Comparison of ENCODE assay signal across 8 mouse cellular contexts in the genomic region with DNA sequence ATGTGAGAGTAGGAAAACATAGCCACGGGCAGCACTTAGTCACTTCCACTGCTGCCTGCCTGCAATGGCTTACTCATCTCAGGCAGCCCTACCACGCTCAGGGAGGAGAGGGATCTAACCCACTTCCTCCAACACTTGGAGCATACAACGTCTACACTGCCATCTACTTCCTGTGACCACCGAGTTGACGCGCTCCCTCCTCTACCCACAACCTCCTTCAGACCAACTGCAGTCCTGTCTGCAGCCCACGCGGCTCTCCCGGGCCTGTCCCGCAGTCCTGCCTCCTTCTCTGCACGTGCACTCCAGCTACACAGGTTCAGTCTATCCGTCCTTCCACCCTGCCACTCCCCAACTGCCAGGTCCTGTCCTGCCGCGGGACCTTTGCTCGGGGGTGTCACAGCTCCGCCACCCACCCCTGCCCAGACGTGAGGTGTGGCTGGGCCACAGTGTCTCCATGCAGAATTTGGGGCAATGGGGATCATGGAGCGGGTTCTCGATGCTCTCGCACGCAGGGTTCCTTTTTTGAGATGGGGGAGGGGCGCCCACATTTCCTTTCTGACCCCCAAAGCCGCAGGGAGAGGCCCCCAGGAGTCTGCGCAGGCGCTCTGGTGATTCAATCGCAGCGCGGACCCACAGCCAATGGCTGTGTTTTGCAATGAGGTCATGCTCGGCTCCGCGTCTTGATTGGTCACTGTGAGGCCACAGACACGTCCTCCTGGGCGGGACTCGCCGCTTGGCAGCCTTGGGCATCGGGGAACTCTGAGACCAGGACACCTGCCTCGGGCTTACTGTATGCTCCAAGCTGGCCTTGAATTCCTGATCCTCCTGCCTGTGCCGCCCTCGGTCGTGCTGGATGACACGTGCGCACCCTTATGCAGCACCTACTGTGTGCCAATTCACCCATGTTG. TPM values are rescaled to one million over a fixed set of nuclear protein-coding genes. Genes with fewer than 3 reads are reported as not detected.
DNase-seq lines count a peak whose midpoint lies in the region; ATAC-seq and TF ChIP-seq lines count a peak whose summit lies in the region.

No protein-coding gene starts in this region.

- in situ Hi-C loops in Patski (cut with MboI; ENCODE audit: low pct_unique_long_range_greater_than_20kb): loop anchor here (5.0 kb wide), 1 partner anchor 35 kb away; no protein-coding TSS in a partner anchor

- CTCF ChIA-PET in Patski (lab: Charles Lee): interaction anchor here (1.2 kb wide), 1 partner anchor 9 kb away, joined by 3 read pairs; no protein-coding TSS in a partner anchor

- peak overlapping the region; percentile 95 for H3K27ac ChIP-seq in hindbrain, embryonic 13.5 days

- peak overlapping the region; percentile 89 for H3K9ac ChIP-seq in hindbrain, embryonic 13.5 days

- H3K4me1 ChIP-seq in hindbrain, embryonic 13.5 days (replicated peaks): peaks cover 63% of the 10 kb centered on the region

- H3K4me2 ChIP-seq in hindbrain, embryonic 13.5 days: peak overlapping the region; percentile 95

- peaks cover 6% of the 10 kb centered on the region for H3K27me3 ChIP-seq in Patski
- H3K27me3 ChIP-seq in hindbrain, embryonic 13.5 days: peaks cover 33% of the 10 kb centered on the region

- peak overlapping the region; percentile 57 for H3K4me3 ChIP-seq in hindbrain, embryonic 13.5 days

- H3K36me3 ChIP-seq in hindbrain, embryonic 13.5 days: no peaks in the 10 kb centered on the region

- POLR2A ChIA-PET in Patski (lab: Charles Lee): no interaction called here

- DNase-seq in Patski (ENCODE audit: low read depth, low spot score): peak; percentile 59
- peak; percentile 96 to 97 for DNase-seq in cerebellum, postnatal 14 days
- peak; percentile 96 to 97 for DNase-seq in frontal cortex, postnatal 14 days (ENCODE audit: low spot score in 2 of 2)
- peak; percentile 81 to 86 for DNase-seq in layer of hippocampus, postnatal 25 days (ENCODE audit: extremely low spot score in 1 of 2, low spot score in 1 of 2)
- peak; percentile 96 for DNase-seq in lung, postnatal 25 days (ENCODE audit: low spot score)
- DNase-seq in retina, embryonic 14.5 days (ENCODE audit: low spot score): peak; percentile 97
- DNase-seq in thymus, postnatal 4 days: peak; percentile 96

- TF ChIP-seq CTCF in Patski (IDR thresholded peaks at IDR 0.05): no peak

- ATAC-seq in Patski: peak; percentile 92
- ATAC-seq in hindbrain, embryonic 13.5 days (ENCODE audit: low FRiP score): peak; percentile 92

- no peaks in the 10 kb centered on the region for H3K9me3 ChIP-seq in hindbrain, embryonic 13.5 days

- WGBS in hindbrain, embryonic 13.5 days: 0% methylated on average over 42 of the region's 42 CpGs

RNA-seq across cellular contexts. Expression of gene Znrf4, which starts 4.8 kb away (rescaled TPM):
- not detected for polyA plus RNA-seq in Patski (2021)
- not detected in 2 replicates for polyA plus RNA-seq in hindbrain, embryonic 13.5 days (2015; fragmentation: Nextera tagmentation; extraction: Ambion mirVana)
- not detected for total RNA-seq in layer of hippocampus, postnatal 25 days (2021)

RNA-seq across cellular contexts. Expression of gene Ptprs, which starts 31.1 kb away (rescaled TPM):
- 240 TPM for polyA plus RNA-seq in Patski (2021)
- polyA plus RNA-seq in hindbrain, embryonic 13.5 days (2015; fragmentation: Nextera tagmentation; extraction: Ambion mirVana): 273 TPM in 2 replicates
- 100 to 1,000 TPM; 658 to 741 TPM for total RNA-seq in layer of hippocampus, postnatal 25 days (2021)

RNA-seq across cellular contexts. Expression of gene Gm20219, which starts 46.8 kb away (rescaled TPM):
- 1.5 TPM for polyA plus RNA-seq in Patski (2021)
- 1.2 and 1.8 TPM in 2 replicates for polyA plus RNA-seq in hindbrain, embryonic 13.5 days (2015; fragmentation: Nextera tagmentation; extraction: Ambion mirVana)
- 1 to 10 TPM; 1.9 to 3.4 TPM for total RNA-seq in layer of hippocampus, postnatal 25 days (2021)

Comparison
In these comparisons a context has a peak if more than half of its experiments do, and no peak if none do; other contexts are left out.
1. Peak in every context shown above with its lines: DNase-seq, ATAC-seq, H3K4me3 ChIP-seq and H3K27ac ChIP-seq.